Mouse (Mus musculus): ENCODE data around the gene Ilf3. TPM values are rescaled to one million over a fixed set of nuclear protein-coding genes. Genes with fewer than 3 reads are reported as not detected.

Ilf3 gene
- polyA plus RNA-seq, 1 experiment from 2014 or later = 193 TPM

DNA sequence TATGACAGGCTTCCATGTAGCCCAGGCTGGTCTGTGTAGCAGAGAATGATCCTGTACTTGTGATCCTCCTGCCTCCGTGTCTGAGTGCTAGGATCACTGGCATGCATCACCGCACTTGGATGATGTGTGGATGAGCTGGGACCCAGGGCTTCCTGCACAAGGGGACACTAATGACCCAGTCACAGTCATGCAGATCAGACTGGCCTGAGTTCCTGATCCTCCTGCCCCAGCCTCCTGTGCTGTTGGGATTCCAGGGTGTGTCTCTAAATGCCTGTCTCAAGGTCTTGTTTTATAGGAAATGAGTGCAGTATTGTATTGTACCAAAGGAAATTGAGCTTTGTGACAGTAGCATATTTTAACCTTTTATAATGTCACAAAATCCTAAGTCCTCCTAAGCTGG is 50.2 kb downstream of the Ilf3 start:
- Histone ChIP-seq H3K4me3 (ENCODE audit: low read depth, low read length) (no peak overlapping the region), H3K27me3 (ENCODE audit: control insufficient read depth, insufficient read depth, low read length) (no peaks in the 10 kb centered on the region), H3K9me3 (ENCODE audit: control insufficient read depth, low read depth, low read length) (no peaks in the 10 kb centered on the region), H3K4me1 (ENCODE audit: control insufficient read depth, insufficient read depth, low read length) (peaks cover under 1% of the 10 kb centered on the region; the same call in 1 of the 2 replicates), H3K4me2 (replicated peaks; ENCODE audit: low read depth, low read length) (no peak overlapping the region), H3K9ac (replicated peaks; ENCODE audit: low read depth, low read length) (no peak overlapping the region), H3K36me3 (ENCODE audit: control insufficient read depth, insufficient read depth, low read length) (peaks cover 19% of the 10 kb centered on the region), H3K27ac (ENCODE audit: low read length) (no peak overlapping the region)
- no peak for ATAC-seq (ENCODE audit: insufficient number of reproducible peaks, insufficient read depth, low FRiP score, low read depth)
- WGBS = 88% methylated on average over 2 of the region's 2 CpGs

DNA sequence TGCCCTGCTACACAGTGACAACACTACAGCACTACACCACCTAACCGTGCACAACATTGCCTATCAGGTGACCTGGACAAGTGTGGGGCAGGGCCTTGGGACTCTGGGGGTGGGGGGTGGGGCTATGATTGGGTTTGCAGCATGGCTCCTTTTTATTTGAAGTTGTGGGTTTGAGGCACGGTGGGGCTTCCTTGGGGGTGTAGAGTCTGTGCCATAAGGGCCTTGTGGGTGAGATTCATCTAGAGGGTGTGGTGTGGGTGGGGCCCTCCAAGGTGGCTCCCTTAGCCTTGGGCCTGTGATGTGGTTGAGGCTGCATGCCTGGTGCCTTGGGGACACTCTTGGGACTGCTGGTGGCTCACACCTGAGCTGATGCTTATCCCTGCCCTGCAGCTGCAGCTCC is 52.0 kb downstream of the Ilf3 start:
- Histone ChIP-seq H3K4me3 (ENCODE audit: low read depth, low read length) (no peak overlapping the region), H3K4me2 (replicated peaks; ENCODE audit: low read depth, low read length) (no peak overlapping the region), H3K9me3 (ENCODE audit: control insufficient read depth, low read depth, low read length) (no peaks in the 10 kb centered on the region), H3K9ac (replicated peaks; ENCODE audit: low read depth, low read length) (no peak overlapping the region), H3K4me1 (ENCODE audit: control insufficient read depth, insufficient read depth, low read length) (no peaks in the 10 kb centered on the region), H3K36me3 (ENCODE audit: control insufficient read depth, insufficient read depth, low read length) (peaks cover 18% of the 10 kb centered on the region), H3K27me3 (ENCODE audit: control insufficient read depth, insufficient read depth, low read length) (no peaks in the 10 kb centered on the region), H3K27ac (ENCODE audit: low read length) (no peak overlapping the region)
- WGBS = 95% methylated on average over 2 of the region's 2 CpGs
- ATAC-seq (ENCODE audit: insufficient number of reproducible peaks, insufficient read depth, low FRiP score, low read depth) = no peak

DNA sequence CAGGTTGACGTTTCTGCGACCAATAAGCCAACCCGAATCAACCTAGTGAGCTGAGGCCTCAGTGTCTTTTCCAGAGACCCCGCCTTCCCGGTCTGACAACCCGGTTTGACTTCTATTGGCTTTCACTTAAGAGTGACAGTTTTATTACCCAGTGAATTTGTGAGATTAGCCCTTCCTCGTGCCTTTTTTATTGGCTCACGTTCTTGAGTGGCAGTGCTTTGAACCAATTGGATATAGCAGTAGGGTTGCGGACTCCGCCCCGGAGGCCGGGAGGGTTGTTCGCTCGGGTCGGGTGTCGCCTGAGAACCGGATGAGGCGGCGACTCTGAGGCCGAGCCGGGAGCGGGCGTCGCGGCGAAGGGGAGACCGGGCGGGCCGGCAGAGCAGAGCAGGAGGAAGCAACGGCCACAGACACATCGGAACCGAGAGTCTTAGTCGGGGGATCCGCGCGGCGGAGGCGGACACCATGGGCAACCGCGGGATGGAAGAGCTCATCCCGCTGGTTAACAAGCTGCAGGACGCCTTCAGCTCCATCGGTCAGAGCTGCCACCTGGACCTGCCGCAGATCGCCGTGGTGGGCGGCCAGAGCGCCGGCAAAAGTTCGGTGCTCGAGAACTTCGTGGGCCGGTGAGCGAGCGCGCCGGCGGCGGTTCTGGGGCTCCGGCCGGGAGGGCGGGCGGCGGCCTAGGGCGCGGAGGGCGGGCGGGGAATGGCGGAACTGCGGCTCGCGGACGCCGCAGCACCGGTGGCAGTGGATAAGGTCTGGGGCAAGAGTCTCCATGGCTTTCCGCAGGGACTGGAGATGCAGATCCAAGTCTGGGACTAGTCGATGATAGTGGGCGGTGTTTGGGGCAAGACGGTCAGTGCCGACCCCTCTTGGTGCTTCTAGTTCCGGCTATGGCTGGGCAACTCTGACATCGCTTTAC is 57.2 kb downstream of the Ilf3 start, which contains the start of gene Dnm2:
Dnm2 (plus strand) TSS at position 278 of the 925 bp plus-strand sequence.
- H3K9ac ChIP-seq (replicated peaks; ENCODE audit: low read depth, low read length) = peak within 1 kb of the TSS; percentile 82
- H3K4me1 ChIP-seq (ENCODE audit: control insufficient read depth, insufficient read depth, low read length) = peaks cover 8% of the 10 kb centered on the region
- no peaks in the 10 kb centered on the region; the same call in 1 of the 2 replicates for H3K36me3 ChIP-seq (ENCODE audit: control insufficient read depth, insufficient read depth, low read length)
- peak within 1 kb of the TSS; percentile 77 for H3K4me2 ChIP-seq (replicated peaks; ENCODE audit: low read depth, low read length)
- peak; percentile 99 for ATAC-seq (ENCODE audit: insufficient number of reproducible peaks, insufficient read depth, low FRiP score, low read depth)
- WGBS = under 1% methylated on average over 82 of the region's 82 CpGs
- H3K27me3 ChIP-seq (ENCODE audit: control insufficient read depth, insufficient read depth, low read length) = no peaks in the 10 kb centered on the region
- H3K4me3 ChIP-seq (ENCODE audit: low read depth, low read length) = peak within 1 kb of the TSS; percentile 92
- H3K27ac ChIP-seq (ENCODE audit: low read length) = peak within 1 kb of the TSS; percentile 81
- no peaks in the 10 kb centered on the region for H3K9me3 ChIP-seq (ENCODE audit: control insufficient read depth, low read depth, low read length)

DNA sequence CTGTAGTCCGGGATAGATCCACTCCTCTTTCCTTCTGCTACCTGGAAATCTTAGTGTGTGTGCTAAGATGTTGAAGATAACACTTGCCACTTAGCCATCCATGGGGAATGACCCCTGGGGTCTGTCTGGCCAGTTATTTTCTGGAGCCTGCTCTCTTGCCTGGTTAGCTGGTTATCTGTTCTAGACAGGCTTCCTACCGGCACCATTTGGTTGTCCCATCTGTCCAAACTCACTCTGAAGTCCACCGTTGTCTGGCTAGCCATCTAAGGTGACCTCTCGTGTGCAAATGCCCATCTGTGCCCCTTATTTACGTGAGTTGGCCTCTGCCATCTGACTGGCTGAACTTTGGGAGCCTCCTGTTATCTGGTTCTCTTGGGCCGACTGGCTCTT is 57.9 kb downstream of the Ilf3 start:
- no peak for ATAC-seq (ENCODE audit: insufficient number of reproducible peaks, insufficient read depth, low FRiP score, low read depth)
- H3K27ac ChIP-seq (ENCODE audit: low read length) = peak overlapping the region; percentile 81; the same call in 1 of the 2 replicates
- 2% methylated on average over 6 of the region's 6 CpGs for WGBS

DNA sequence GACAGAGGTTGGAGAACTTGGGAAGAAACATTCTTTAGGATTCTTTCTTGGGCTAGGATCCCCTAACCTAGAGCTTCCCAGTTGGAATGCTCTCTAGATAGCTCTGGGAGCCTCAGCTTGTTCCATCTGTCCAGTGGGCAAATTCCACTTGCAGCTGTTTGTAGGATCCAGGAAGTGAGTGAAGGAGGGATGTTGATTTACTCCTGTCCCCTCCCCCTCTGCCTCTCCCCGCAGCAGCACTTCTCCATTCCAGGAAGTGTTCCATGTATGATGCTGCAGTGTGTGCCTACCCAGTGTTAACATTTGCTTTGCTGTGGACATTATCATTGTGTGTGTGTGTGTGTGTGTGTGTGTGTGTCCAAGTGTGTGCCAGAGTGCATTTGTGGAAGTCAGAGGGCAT is 58.3 kb downstream of the Ilf3 start:
- WGBS = 10% methylated on average over 1 of the region's 1 CpGs
- Histone ChIP-seq H3K9ac (replicated peaks; ENCODE audit: low read depth, low read length) (peak overlapping the region; percentile 82), H3K27me3 (ENCODE audit: control insufficient read depth, insufficient read depth, low read length) (no peaks in the 10 kb centered on the region), H3K9me3 (ENCODE audit: control insufficient read depth, low read depth, low read length) (no peaks in the 10 kb centered on the region), H3K4me1 (ENCODE audit: control insufficient read depth, insufficient read depth, low read length) (peaks cover 8% of the 10 kb centered on the region), H3K27ac (ENCODE audit: low read length) (no peak overlapping the region), H3K4me3 (ENCODE audit: low read depth, low read length) (peak overlapping the region; percentile 92), H3K4me2 (replicated peaks; ENCODE audit: low read depth, low read length) (peak overlapping the region; percentile 77), H3K36me3 (ENCODE audit: control insufficient read depth, insufficient read depth, low read length) (no peaks in the 10 kb centered on the region)
- no peak for ATAC-seq (ENCODE audit: insufficient number of reproducible peaks, insufficient read depth, low FRiP score, low read depth)

More for the DNA sequence above, 57.9 kb downstream of the Ilf3 start:
- Histone ChIP-seq H3K9me3 (ENCODE audit: control insufficient read depth, low read depth, low read length) (no peaks in the 10 kb centered on the region), H3K4me1 (ENCODE audit: control insufficient read depth, insufficient read depth, low read length) (peaks cover 8% of the 10 kb centered on the region), H3K36me3 (ENCODE audit: control insufficient read depth, insufficient read depth, low read length) (no peaks in the 10 kb centered on the region), H3K4me2 (replicated peaks; ENCODE audit: low read depth, low read length) (peak overlapping the region; percentile 77), H3K27me3 (ENCODE audit: control insufficient read depth, insufficient read depth, low read length) (no peaks in the 10 kb centered on the region), H3K9ac (replicated peaks; ENCODE audit: low read depth, low read length) (peak overlapping the region; percentile 82), H3K4me3 (ENCODE audit: low read depth, low read length) (peak overlapping the region; percentile 92)

DNA sequence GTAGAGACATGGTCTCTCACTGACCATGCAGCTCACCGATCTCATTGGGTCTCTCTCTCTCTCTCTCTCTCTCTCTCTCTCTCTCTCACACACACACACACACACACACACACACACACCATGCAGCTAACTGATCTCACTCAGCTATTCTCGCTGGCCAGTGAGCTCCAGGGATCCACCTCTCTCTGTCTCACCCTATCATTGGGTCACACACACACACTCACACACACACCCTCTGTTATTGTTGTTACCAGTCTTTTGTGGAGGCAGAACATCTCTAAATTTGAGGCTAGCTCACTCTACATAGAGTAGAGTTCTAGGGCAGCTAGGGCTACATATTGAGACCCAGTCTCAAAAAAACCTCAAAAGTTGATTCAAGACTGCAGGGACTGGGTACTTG is 58.9 kb downstream of the Ilf3 start:
- Histone ChIP-seq H3K4me2 (replicated peaks; ENCODE audit: low read depth, low read length) (peak overlapping the region; percentile 77), H3K4me1 (ENCODE audit: control insufficient read depth, insufficient read depth, low read length) (peaks cover 8% of the 10 kb centered on the region), H3K4me3 (ENCODE audit: low read depth, low read length) (no peak overlapping the region), H3K36me3 (ENCODE audit: control insufficient read depth, insufficient read depth, low read length) (no peaks in the 10 kb centered on the region), H3K27ac (ENCODE audit: low read length) (no peak overlapping the region), H3K27me3 (ENCODE audit: control insufficient read depth, insufficient read depth, low read length) (no peaks in the 10 kb centered on the region), H3K9me3 (ENCODE audit: control insufficient read depth, low read depth, low read length) (no peaks in the 10 kb centered on the region), H3K9ac (replicated peaks; ENCODE audit: low read depth, low read length) (peak overlapping the region; percentile 82; the same call in 1 of the 2 replicates)
- ATAC-seq (ENCODE audit: insufficient number of reproducible peaks, insufficient read depth, low FRiP score, low read depth) = no peak
- WGBS = 68% methylated on average over 2 of the region's 2 CpGs

DNA sequence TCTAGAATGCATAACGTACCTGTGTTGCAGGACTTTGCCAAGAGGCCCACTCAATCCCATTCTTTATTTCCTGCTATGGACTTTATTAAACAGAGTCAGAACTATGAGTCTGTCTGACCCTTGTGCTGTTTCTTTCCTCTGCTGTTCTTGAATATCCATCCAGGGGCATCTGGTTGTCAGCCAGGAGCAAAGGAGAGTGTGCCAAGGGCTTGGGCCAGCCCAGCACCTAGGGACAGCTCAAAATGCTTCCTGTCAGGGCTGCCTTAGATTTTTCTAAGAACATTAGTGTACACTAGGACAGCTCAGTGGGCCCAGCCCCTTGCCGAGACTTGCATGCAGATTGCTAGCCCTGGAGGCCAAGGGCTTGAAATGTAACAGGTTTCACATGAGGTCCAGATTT is 60.1 kb downstream of the Ilf3 start:
- H3K4me1 ChIP-seq (ENCODE audit: control insufficient read depth, insufficient read depth, low read length) = peaks cover 8% of the 10 kb centered on the region
- no peaks in the 10 kb centered on the region for H3K27me3 ChIP-seq (ENCODE audit: control insufficient read depth, insufficient read depth, low read length)
- ATAC-seq (ENCODE audit: insufficient number of reproducible peaks, insufficient read depth, low FRiP score, low read depth) = no peak
- no peaks in the 10 kb centered on the region for H3K9me3 ChIP-seq (ENCODE audit: control insufficient read depth, low read depth, low read length)
- no peak overlapping the region for H3K9ac ChIP-seq (replicated peaks; ENCODE audit: low read depth, low read length)
- H3K4me3 ChIP-seq (ENCODE audit: low read depth, low read length) = no peak overlapping the region
- no peak overlapping the region for H3K27ac ChIP-seq (ENCODE audit: low read length)
- H3K4me2 ChIP-seq (replicated peaks; ENCODE audit: low read depth, low read length) = no peak overlapping the region
- no peaks in the 10 kb centered on the region for H3K36me3 ChIP-seq (ENCODE audit: control insufficient read depth, insufficient read depth, low read length)
- WGBS = 87% methylated on average over 2 of the region's 2 CpGs

DNA sequence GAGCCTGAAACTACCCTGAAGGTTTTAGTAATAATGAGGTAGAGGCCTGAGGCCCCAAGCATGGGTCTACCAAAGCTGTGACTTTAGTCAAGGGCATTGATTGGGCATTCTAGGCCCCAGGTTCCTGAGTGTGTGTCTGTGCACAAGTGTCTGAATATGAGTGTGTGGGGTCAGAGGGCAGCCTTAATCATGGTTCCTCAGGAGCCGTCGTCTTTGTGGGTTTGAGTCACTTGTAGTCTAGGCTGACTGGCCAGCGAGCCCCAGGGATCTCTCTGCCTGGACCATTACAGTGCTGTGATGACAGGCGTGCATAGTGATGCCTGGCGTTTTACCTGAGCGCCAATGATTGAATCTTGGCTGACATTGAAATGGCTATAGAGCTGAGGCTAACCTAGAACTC is 60.5 kb downstream of the Ilf3 start:
- Histone ChIP-seq H3K27me3 (ENCODE audit: control insufficient read depth, insufficient read depth, low read length) (no peaks in the 10 kb centered on the region), H3K4me2 (replicated peaks; ENCODE audit: low read depth, low read length) (no peak overlapping the region), H3K36me3 (ENCODE audit: control insufficient read depth, insufficient read depth, low read length) (no peaks in the 10 kb centered on the region), H3K9ac (replicated peaks; ENCODE audit: low read depth, low read length) (no peak overlapping the region), H3K4me1 (ENCODE audit: control insufficient read depth, insufficient read depth, low read length) (peaks cover 8% of the 10 kb centered on the region), H3K4me3 (ENCODE audit: low read depth, low read length) (no peak overlapping the region), H3K9me3 (ENCODE audit: control insufficient read depth, low read depth, low read length) (no peaks in the 10 kb centered on the region), H3K27ac (ENCODE audit: low read length) (no peak overlapping the region)
- 89% methylated on average over 6 of the region's 6 CpGs for WGBS
- no peak for ATAC-seq (ENCODE audit: insufficient number of reproducible peaks, insufficient read depth, low FRiP score, low read depth)

All from stomach, embryonic 14.5 days (tissue).